Mouse (Mus musculus) kidney, embryonic 16.5 days (tissue): ENCODE measurements around the gene Usp2. TPM values are rescaled to one million over a fixed set of nuclear protein-coding genes. Genes with fewer than 3 reads are reported as not detected.

Source experiments
- ATAC-seq: fragments of 200-750 bp; cut with Nextera tagmentation; 2 replicates; pipeline ENCODE4 v1.8.0; 2017; ENCODE audit warnings: moderate TSS enrichment; ENCODE audit not compliant: low FRiP score, low TSS enrichment
- H3K27ac ChIP-seq: fragments of 300-500 bp; sonication (generic); 2 replicates; pipeline ENCODE4 v1.5.1; 2014; ENCODE audit warnings: low read length
- H3K27me3 ChIP-seq: fragments of 300-500 bp; sonication (generic); 2 replicates; pipeline ENCODE4 v1.6.1; 2014; ENCODE audit warnings: low read length, control low read depth, mixed read lengths; ENCODE audit not compliant: insufficient read depth
- H3K36me3 ChIP-seq: fragments of 300-500 bp; sonication (generic); 2 replicates; pipeline ENCODE4 v1.6.1; 2014; ENCODE audit warnings: low read length, control low read depth, mixed read lengths; ENCODE audit not compliant: insufficient read depth
- H3K4me1 ChIP-seq: fragments of 300-500 bp; sonication (generic); 2 replicates; pipeline ENCODE4 v1.6.1; 2014; ENCODE audit warnings: low read length, control low read depth, mixed read lengths; ENCODE audit not compliant: insufficient read depth
- H3K4me2 ChIP-seq: fragments of 300-500 bp; sonication (generic); replicated peaks from 2 replicates; pipeline ENCODE4 v1.6.1; 2014; ENCODE audit warnings: low read depth, low read length
- H3K4me3 ChIP-seq: fragments of 300-500 bp; sonication (generic); 2 replicates; pipeline ENCODE4 v1.5.1; 2014; ENCODE audit warnings: mild to moderate bottlenecking, low read length
- H3K9ac ChIP-seq: fragments of 300-500 bp; sonication (generic); replicated peaks from 2 replicates; pipeline ENCODE4 v1.6.1; 2014; ENCODE audit warnings: low read length
- H3K9me3 ChIP-seq: fragments of 300-500 bp; sonication (generic); 2 replicates; pipeline ENCODE4 v1.6.1; 2016; ENCODE audit warnings: low read length, control low read depth
- WGBS: fragments of 180-500 bp; shearing (Covaris S2); extraction: QIAGEN DNeasy Blood & Tissue Kit; methylation state at CpG from one replicate; pipeline ENCODE4 v1.1.7; 2014; 5-methylcytosine and 5-hydroxymethylcytosine counted together
- polyA plus RNA-seq: library from polyadenylated mRNA; unstranded; fragments of >200 nt; fragmentation: Nextera tagmentation; extraction: Ambion mirVana; gene quantifications from 2 replicates; pipeline ENCODE4 v1.2.1, GENCODE M21; 2015

Usp2 gene
- polyA plus RNA-seq, 1 experiment from 2014 or later: 53.9 TPM

GRCm38 (mm10) chr9:44065177-44065576 is 1.6 kb upstream of the Usp2 start:
- peaks cover 9% of the 10 kb centered on the region for H3K4me1 ChIP-seq
- H3K9ac ChIP-seq: no peak overlapping the region
- H3K4me3 ChIP-seq: no peak overlapping the region
- no peak overlapping the region for H3K4me2 ChIP-seq
- no peaks in the 10 kb centered on the region for H3K9me3 ChIP-seq
- no peak for ATAC-seq
- H3K27ac ChIP-seq: no peak overlapping the region
- H3K36me3 ChIP-seq: no peaks in the 10 kb centered on the region
- 52% methylated on average over 1 of the region's 1 CpGs for WGBS
- H3K27me3 ChIP-seq: no peaks in the 10 kb centered on the region

DNA sequence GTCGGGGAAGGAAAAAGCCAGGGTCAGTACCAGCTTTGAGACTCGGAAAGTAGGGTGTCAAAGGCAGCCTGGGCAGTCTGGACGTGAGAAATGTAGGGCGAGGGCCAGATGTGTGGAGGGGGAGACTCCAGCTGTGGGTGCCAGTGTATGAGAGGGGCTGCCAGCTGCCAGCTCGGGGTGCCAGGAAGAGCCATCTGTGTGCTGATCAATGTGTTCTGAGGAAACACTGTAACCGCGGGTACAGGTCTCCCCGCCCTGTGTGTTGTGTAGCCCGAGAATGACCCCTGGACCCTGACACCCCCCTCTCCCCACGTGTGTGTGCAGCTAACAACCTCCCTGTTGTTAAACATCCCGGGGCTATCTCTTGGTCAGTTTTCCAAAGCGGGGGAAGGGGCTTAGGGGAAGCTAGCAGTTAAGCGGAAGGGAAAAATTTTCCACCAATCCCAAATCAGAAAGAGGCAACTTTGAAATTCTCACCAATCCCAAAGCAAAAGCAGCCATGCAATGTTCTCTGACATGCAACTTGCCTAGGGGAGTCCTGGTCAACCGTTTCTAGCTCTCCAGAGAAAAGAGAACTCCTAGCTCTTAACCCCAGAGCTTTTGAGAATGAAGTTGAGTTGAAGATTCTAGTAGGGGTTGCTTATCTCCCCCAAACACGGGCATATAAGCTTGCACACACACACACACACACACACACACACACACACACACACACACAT is 579 bp downstream of the Usp2 start:
- peak; percentile 36 for ATAC-seq
- no peak overlapping the region for H3K27ac ChIP-seq
- peaks cover 29% of the 10 kb centered on the region for H3K4me1 ChIP-seq
- H3K4me3 ChIP-seq: peak overlapping the region; percentile 50
- no peaks in the 10 kb centered on the region for H3K27me3 ChIP-seq
- 5% methylated on average over 15 of the region's 15 CpGs for WGBS
- H3K9ac ChIP-seq: peak overlapping the region; percentile 67
- peak overlapping the region; percentile 79 for H3K4me2 ChIP-seq
- no peaks in the 10 kb centered on the region for H3K36me3 ChIP-seq
- H3K9me3 ChIP-seq: no peaks in the 10 kb centered on the region

GRCm38 (mm10) chr9:44067960-44068330 is 1.1 kb downstream of the Usp2 start:
- no peak overlapping the region for H3K9ac ChIP-seq
- no peak overlapping the region for H3K27ac ChIP-seq
- whole genome bisulfite sequencing: 73% methylated on average over 6 of the region's 6 CpGs
- no peak overlapping the region for H3K4me3 ChIP-seq
- no peak for ATAC-seq
- peak overlapping the region; percentile 79; the same call in 1 of the 2 replicates for H3K4me2 ChIP-seq
- no peaks in the 10 kb centered on the region for H3K27me3 ChIP-seq
- H3K4me1 ChIP-seq: peaks cover 31% of the 10 kb centered on the region
- no peaks in the 10 kb centered on the region for H3K36me3 ChIP-seq
- no peaks in the 10 kb centered on the region for H3K9me3 ChIP-seq

- Histone ChIP-seq H3K36me3 (no peaks in the 10 kb centered on the region), H3K9me3 (no peaks in the 10 kb centered on the region), H3K27ac (no peak overlapping the region), H3K4me3 (no peak overlapping the region), H3K4me2 (no peak overlapping the region), H3K27me3 (no peaks in the 10 kb centered on the region), H3K9ac (no peak overlapping the region), H3K4me1 (peaks cover 31% of the 10 kb centered on the region)
- no peak for ATAC-seq
- 14% methylated on average over 7 of the region's 7 CpGs for WGBS
Observed at GRCm38 (mm10) chr9:44069252-44069651, 2.4 kb downstream of the Usp2 start.

DNA sequence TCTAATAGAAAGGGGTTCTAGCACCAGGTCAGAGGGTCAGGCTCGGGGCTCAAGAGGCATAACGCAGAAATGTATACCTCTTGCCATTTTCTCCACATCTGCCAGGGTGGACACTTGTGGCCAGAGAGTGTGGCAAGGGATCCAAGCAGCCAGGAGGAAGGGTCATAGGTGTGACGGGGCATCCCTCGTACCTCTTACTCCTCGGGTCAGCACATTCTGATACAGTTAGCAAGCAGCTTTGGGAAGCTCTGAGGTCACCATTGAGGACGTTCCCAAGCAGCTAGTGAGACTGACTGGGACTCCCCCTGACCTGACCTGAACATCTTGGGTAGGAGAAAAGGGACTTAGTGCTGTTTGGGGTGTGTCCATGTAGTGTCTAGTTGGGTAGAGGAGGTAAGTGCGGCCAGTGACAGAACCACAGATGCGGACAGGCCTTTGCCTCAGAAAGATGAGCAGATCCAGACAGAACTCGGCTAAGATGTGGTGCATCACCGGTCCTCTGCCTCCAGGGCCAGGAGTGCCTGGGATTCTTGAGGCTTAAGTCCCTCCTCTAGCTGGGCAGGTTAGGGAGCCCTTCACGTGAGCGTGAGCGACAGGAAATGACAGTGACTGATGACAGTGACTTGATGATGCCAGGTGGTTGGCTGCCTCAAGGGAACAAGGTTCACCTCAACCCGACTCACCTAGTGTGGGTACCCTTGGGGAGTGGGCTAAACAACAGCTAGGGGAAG is 3.5 kb downstream of the Usp2 start:
- ATAC-seq: no peak
- H3K4me2 ChIP-seq: no peak overlapping the region
- peaks cover 35% of the 10 kb centered on the region for H3K4me1 ChIP-seq
- WGBS: 57% methylated on average over 14 of the region's 14 CpGs
- H3K9me3 ChIP-seq: no peaks in the 10 kb centered on the region
- H3K4me3 ChIP-seq: no peak overlapping the region
- no peaks in the 10 kb centered on the region for H3K27me3 ChIP-seq
- H3K27ac ChIP-seq: no peak overlapping the region
- H3K9ac ChIP-seq: no peak overlapping the region
- no peaks in the 10 kb centered on the region for H3K36me3 ChIP-seq

- ATAC-seq: no peak
- Histone ChIP-seq H3K9me3 (no peaks in the 10 kb centered on the region), H3K9ac (0 out of 2 replicates have a peak overlapping the region, but pooled peaks have one; percentile 5), H3K27me3 (no peaks in the 10 kb centered on the region), H3K4me2 (no peak overlapping the region), H3K4me1 (peaks cover 39% of the 10 kb centered on the region), H3K4me3 (no peak overlapping the region), H3K27ac (no peak overlapping the region), H3K36me3 (no peaks in the 10 kb centered on the region)
- 25% methylated on average over 8 of the region's 8 CpGs for WGBS
Observed at GRCm38 (mm10) chr9:44070844-44071231, 4.0 kb downstream of the Usp2 start.

DNA sequence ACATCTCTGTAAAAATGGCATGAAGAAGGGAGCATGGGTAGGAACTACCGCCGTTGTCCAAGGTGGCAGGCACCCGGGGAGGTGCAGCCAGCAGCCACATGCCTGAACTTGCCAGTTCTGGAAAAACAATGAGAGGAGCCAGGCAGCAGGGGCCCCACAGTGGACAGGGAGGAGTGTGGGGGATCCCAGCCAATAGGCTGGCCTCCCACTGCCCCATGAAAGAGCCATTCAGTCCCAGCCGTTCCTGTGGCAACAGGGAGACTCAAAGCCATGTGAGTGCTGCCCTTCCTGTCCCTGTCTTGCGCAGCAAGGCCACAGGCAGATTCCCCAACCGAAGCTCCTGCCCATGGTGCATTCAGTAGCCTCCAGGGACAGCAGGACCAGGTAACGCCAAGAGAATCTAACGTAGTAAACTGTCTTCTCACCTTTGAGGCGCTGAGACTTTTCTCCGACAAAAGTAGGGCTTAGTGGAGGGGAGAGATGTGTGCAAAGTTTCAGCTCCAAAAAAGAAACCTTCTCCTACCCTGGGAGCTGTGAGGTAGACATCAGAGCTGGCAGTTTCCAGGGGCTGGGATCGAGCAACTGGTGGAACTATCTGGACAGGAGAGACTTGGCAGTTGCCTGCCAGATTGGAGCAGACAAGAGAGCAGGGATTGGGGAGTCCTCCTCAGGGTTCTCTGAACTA is 5.2 kb downstream of the Usp2 start:
- Histone ChIP-seq H3K9ac (peak overlapping the region; percentile 27; the same call in 1 of the 2 replicates), H3K4me2 (0 out of 2 replicates have a peak overlapping the region, but pooled peaks have one; percentile 3), H3K9me3 (no peaks in the 10 kb centered on the region), H3K27ac (no peak overlapping the region; the same call in 1 of the 2 replicates), H3K4me1 (peaks cover 46% of the 10 kb centered on the region), H3K27me3 (no peaks in the 10 kb centered on the region), H3K36me3 (no peaks in the 10 kb centered on the region), H3K4me3 (no peak overlapping the region)
- ATAC-seq: no peak
- WGBS: 25% methylated on average over 11 of the region's 11 CpGs

- no peak overlapping the region for H3K4me2 ChIP-seq
- no peaks in the 10 kb centered on the region for H3K27me3 ChIP-seq
- peak overlapping the region; percentile 27; the same call in 1 of the 2 replicates for H3K9ac ChIP-seq
- H3K9me3 ChIP-seq: no peaks in the 10 kb centered on the region
- H3K36me3 ChIP-seq: no peaks in the 10 kb centered on the region
- ATAC-seq: no peak
- peaks cover 42% of the 10 kb centered on the region for H3K4me1 ChIP-seq
- WGBS: 42% methylated on average over 4 of the region's 4 CpGs
- no peak overlapping the region for H3K4me3 ChIP-seq
- H3K27ac ChIP-seq: no peak overlapping the region
Observed at GRCm38 (mm10) chr9:44072599-44072915, 5.7 kb downstream of the Usp2 start.

DNA sequence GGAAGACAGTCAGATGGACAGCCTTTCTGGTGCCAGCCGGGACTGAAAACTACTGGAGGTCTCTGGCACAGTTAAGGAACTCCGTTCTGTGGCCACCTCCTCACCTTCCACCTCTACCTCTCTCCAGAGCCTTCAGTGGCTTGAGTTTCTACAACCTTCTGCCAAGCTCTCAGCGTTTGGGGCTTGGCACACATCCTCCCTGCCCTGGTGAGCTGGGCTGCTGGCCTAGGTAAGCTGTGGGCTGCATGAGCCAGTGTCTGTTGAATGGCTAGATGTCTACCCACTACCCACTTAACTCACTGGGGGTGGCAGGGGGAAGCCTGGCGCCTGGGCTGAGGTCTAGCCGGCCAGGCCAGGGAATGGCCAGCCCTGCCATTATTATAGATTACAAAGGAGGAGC is 6.3 kb downstream of the Usp2 start:
- H3K27ac ChIP-seq: no peak overlapping the region
- H3K4me2 ChIP-seq: no peak overlapping the region
- ATAC-seq: no peak
- H3K4me3 ChIP-seq: no peak overlapping the region
- 72% methylated on average over 5 of the region's 5 CpGs for WGBS
- H3K9me3 ChIP-seq: no peaks in the 10 kb centered on the region
- no peaks in the 10 kb centered on the region for H3K36me3 ChIP-seq
- H3K9ac ChIP-seq: no peak overlapping the region
- peaks cover 45% of the 10 kb centered on the region for H3K4me1 ChIP-seq
- H3K27me3 ChIP-seq: no peaks in the 10 kb centered on the region
